Mouse (Mus musculus): ENCODE measurements at regions not wholly inside any gene's neighbourhood (a gene's known extent, or its start where the extent isn't known, plus 50 kb on each side); places are given as distances from the start of the nearest gene placed in this dataset.

- Histone ChIP-seq H3K9me3 (replicated peaks; ENCODE audit: low read length) (peaks cover 9% of the 10 kb centered on the region), H3K4me1 (ENCODE audit: control insufficient read depth in 1 of 2, insufficient read depth in 2 of 2) (no peaks in the 10 kb centered on the region), H3K79me2 (replicated peaks; ENCODE audit: control insufficient read depth, extremely low read depth, insufficient read depth, poor library complexity, severe bottlenecking) (no peaks in the 10 kb centered on the region), H3K27ac (ENCODE audit: insufficient read depth, low read depth) (no peak overlapping the region), H3K9ac (ENCODE audit: insufficient read depth, low read depth) (no peak overlapping the region), H3K27me3 (replicated peaks) (no peaks in the 10 kb centered on the region), H3K36me3 (replicated peaks in 1 of 2; ENCODE audit: control insufficient read depth in 1 of 2, insufficient read depth in 1 of 2, low read length in 1 of 2) (no peaks in the 10 kb centered on the region), H3K4me2 (ENCODE audit: insufficient read depth, low read depth, poor library complexity, severe bottlenecking) (no peak overlapping the region), H3K4me3 (replicated peaks in 1 of 3; ENCODE audit: low read depth in 2 of 3, low read length in 2 of 3, poor library complexity in 1 of 3) (no peak overlapping the region)
- TF ChIP-seq UBTF (IDR thresholded peaks at IDR 0.05; ENCODE audit: low read depth, low read length) (no peak), NELFE (IDR thresholded peaks at IDR 0.05; ENCODE audit: low read depth, low read length) (no peak), PAX5 (IDR thresholded peaks at IDR 0.05; ENCODE audit: low read length) (no peak)
- dilution Hi-C loops (cut with MboI; ENCODE audit: extremely low pct_ligation_motif_present, extremely low pct_unique_long_range_greater_than_20kb, low sequenced_read_pairs) = no loop called here
- no peak for DNase-seq (ENCODE audit: extremely low read depth)
- in situ Hi-C loops (cut with MboI; ENCODE audit: low pct_ligation_motif_present, low pct_unique_long_range_greater_than_20kb, low sequenced_read_pairs) = no loop called here
Observed at GRCm38 (mm10) chr14:91581684-91582424, 2308.6 kb downstream of the Pcdh9 start.

- Histone ChIP-seq H3K4me1 (ENCODE audit: control insufficient read depth in 1 of 2, insufficient read depth in 2 of 2) (no peaks in the 10 kb centered on the region), H3K79me2 (replicated peaks; ENCODE audit: control insufficient read depth, extremely low read depth, insufficient read depth, poor library complexity, severe bottlenecking) (no peaks in the 10 kb centered on the region), H3K9ac (ENCODE audit: insufficient read depth, low read depth) (no peak overlapping the region), H3K9me3 (replicated peaks; ENCODE audit: low read length) (peaks cover 27% of the 10 kb centered on the region), H3K4me2 (ENCODE audit: insufficient read depth, low read depth, poor library complexity, severe bottlenecking) (no peak overlapping the region), H3K27ac (ENCODE audit: insufficient read depth, low read depth) (no peak overlapping the region), H3K27me3 (replicated peaks) (no peaks in the 10 kb centered on the region), H3K4me3 (replicated peaks in 1 of 3; ENCODE audit: low read depth in 2 of 3, low read length in 2 of 3, poor library complexity in 1 of 3) (no peak overlapping the region), H3K36me3 (replicated peaks in 1 of 2; ENCODE audit: control insufficient read depth in 1 of 2, insufficient read depth in 1 of 2, low read length in 1 of 2) (no peaks in the 10 kb centered on the region)
- DNase-seq (ENCODE audit: extremely low read depth) = no peak
- dilution Hi-C loops (cut with MboI; ENCODE audit: extremely low pct_ligation_motif_present, extremely low pct_unique_long_range_greater_than_20kb, low sequenced_read_pairs) = no loop called here
- TF ChIP-seq E2F4 (IDR thresholded peaks at IDR 0.05; ENCODE audit: insufficient replicate concordance, low read depth, low read length) (no peak), MAFK (IDR thresholded peaks at IDR 0.05; ENCODE audit: insufficient replicate concordance, low read length) (no peak), GABPA (IDR thresholded peaks at IDR 0.05; ENCODE audit: insufficient replicate concordance, low read depth, low read length) (no peak), ETS1 (conservative IDR thresholded peaks at IDR 0.05; ENCODE audit: low read depth, low read length) (no peak), MYC (IDR thresholded peaks at IDR 0.05; ENCODE audit: low read depth, low read length) (no peak), UBTF (IDR thresholded peaks at IDR 0.05; ENCODE audit: low read depth, low read length) (no peak), POLR2A (IDR thresholded peaks at IDR 0.05; ENCODE audit: low read depth, low read length) (no peak), NRF1 (IDR thresholded peaks at IDR 0.05; ENCODE audit: low read depth, low read length) (no peak), CHD1 (IDR thresholded peaks at IDR 0.05; ENCODE audit: low read depth, low read length) (no peak), ELF1 (IDR thresholded peaks at IDR 0.05; ENCODE audit: low read depth, low read length) (no peak), ZMIZ1 (IDR thresholded peaks at IDR 0.05; ENCODE audit: low read depth, low read length) (no peak), HCFC1 (IDR thresholded peaks at IDR 0.05; ENCODE audit: low read depth, low read length) (no peak), TCF12 (IDR thresholded peaks at IDR 0.05; ENCODE audit: low read depth, low read length) (no peak), SMC3 (IDR thresholded peaks at IDR 0.05; ENCODE audit: low read depth, low read length) (no peak), RCOR1 (conservative IDR thresholded peaks at IDR 0.05; ENCODE audit: low read depth, low read length) (no peak)
- in situ Hi-C loops (cut with MboI; ENCODE audit: low pct_ligation_motif_present, low pct_unique_long_range_greater_than_20kb, low sequenced_read_pairs) = no loop called here
Observed at GRCm38 (mm10) chr14:91569100-91569499, 2321.4 kb downstream of the Pcdh9 start.
